In genomic region chr6:48548314-48548713, GRCm38 (mm10) we compare ENCODE assay signal across 24 mouse cellular contexts. TPM values are rescaled to one million over a fixed set of nuclear protein-coding genes. Genes with fewer than 3 reads are reported as not detected.
"Had no signal": no experiment of that assay in that cellular context is flagged by ENCODE, and none has a peak within 500 bp of the region (broad histone marks: within the 10 kb centered on the region; RNA-seq: fewer than 3 reads in every experiment).

No protein-coding gene starts in this region.

- H3K4me3 ChIP-seq: lung, embryonic 15.5 days; megakaryocyte, embryonic 14.5 days; midbrain, embryonic 13.5 days; midbrain, embryonic 15.5 days; neural tube, embryonic 12.5 days; stomach, embryonic 15.5 days had no signal

- H3K4me2 ChIP-seq: lung, embryonic 15.5 days; midbrain, embryonic 13.5 days; midbrain, embryonic 15.5 days; neural tube, embryonic 12.5 days; stomach, embryonic 15.5 days had no signal

- H3K9ac ChIP-seq: lung, embryonic 15.5 days; midbrain, embryonic 13.5 days; midbrain, embryonic 15.5 days; neural tube, embryonic 12.5 days; stomach, embryonic 15.5 days had no signal

- ATAC-seq: lung, postnatal 0 days; midbrain, embryonic 13.5 days; midbrain, embryonic 15.5 days had no signal

- H3K9me3 ChIP-seq: lung, embryonic 15.5 days; megakaryocyte, embryonic 14.5 days; midbrain, embryonic 13.5 days; midbrain, embryonic 15.5 days; neural tube, embryonic 12.5 days; stomach, embryonic 15.5 days had no signal

- H3K27ac ChIP-seq: lung, embryonic 15.5 days; macrophage; midbrain, embryonic 13.5 days; midbrain, embryonic 15.5 days; neural tube, embryonic 12.5 days; stomach, embryonic 15.5 days; stomach, postnatal 0 days had no signal

- H3K27me3 ChIP-seq: lung, embryonic 15.5 days; midbrain, embryonic 13.5 days; midbrain, embryonic 15.5 days; neural tube, embryonic 12.5 days; stomach, embryonic 15.5 days had no signal

- H3K36me3 ChIP-seq: lung, embryonic 15.5 days; midbrain, embryonic 15.5 days; neural tube, embryonic 12.5 days; stomach, embryonic 15.5 days had no signal

- DNase-seq: lung, adult 2 months; lung, postnatal 14 days; lung, postnatal 36 days; right cerebral cortex, postnatal 14 days; thymus, adult 2 months; thymus, postnatal 25 days; thymus, postnatal 4 days had no signal

- H3K4me1 ChIP-seq: lung, embryonic 15.5 days; midbrain, embryonic 13.5 days; midbrain, embryonic 15.5 days; neural tube, embryonic 12.5 days; stomach, embryonic 15.5 days had no signal

RNA-seq across cellular contexts. Expression of gene Atp6v0e2, which starts 10.9 kb away (rescaled TPM):
- total RNA-seq: megakaryocyte progenitor cell, adult 5-6 weeks; monocyte, adult 5-6 weeks; neutrophil, adult 5-6 weeks had no signal
- polyA plus RNA-seq: macrophage had no signal

RNA-seq across cellular contexts. Expression of gene Rarres2, which starts 24.3 kb away (rescaled TPM):
- total RNA-seq: megakaryocyte progenitor cell, adult 5-6 weeks; monocyte, adult 5-6 weeks; neutrophil, adult 5-6 weeks had no signal
- polyA plus RNA-seq: macrophage had no signal

RNA-seq across cellular contexts. Expression of gene Gm45021, which starts 41.1 kb away (rescaled TPM):
- total RNA-seq: megakaryocyte progenitor cell, adult 5-6 weeks; midbrain, postnatal 0 days; monocyte, adult 5-6 weeks; neutrophil, adult 5-6 weeks had no signal
- polyA plus RNA-seq: liver, embryonic 16.5 days; lung, adult 2 months; lung, embryonic 15.5 days; lung, postnatal 0 days; macrophage; midbrain, embryonic 13.5 days; midbrain, embryonic 15.5 days; midbrain, postnatal 0 days; neural tube, embryonic 12.5 days; neural tube, embryonic 14.5 days; spleen, adult 2 months; stomach, embryonic 15.5 days; stomach, postnatal 0 days; testis, adult 2 months; thymus, adult 2 months had no signal
